Mouse (Mus musculus): ENCODE measurements at regions not wholly inside any gene's neighbourhood (a gene's known extent, or its start where the extent isn't known, plus 50 kb on each side); places are given as distances from the start of the nearest gene placed in this dataset.

DNA sequence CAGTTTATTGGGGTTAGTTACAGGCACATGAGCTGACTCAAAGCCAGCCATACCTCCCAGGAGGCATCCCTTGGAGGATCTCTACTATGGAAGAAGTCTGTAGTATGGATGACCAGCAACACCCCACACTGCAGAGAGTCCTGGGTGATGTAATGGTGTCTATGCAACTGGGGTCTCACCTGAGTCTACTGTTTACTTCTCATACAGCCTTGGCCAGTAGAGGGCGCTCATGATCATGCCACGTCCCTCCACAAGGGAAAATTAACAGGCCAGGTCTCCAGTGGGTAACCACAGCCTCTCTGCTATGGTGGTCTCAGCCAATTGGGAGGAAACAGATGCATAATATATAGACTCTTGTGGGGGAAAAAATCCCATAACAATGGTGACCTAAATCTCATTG, 111.7 kb downstream of the Cdh26 start:
- ATAC-seq (ENCODE audit: insufficient number of reproducible peaks, low FRiP score, low TSS enrichment), result no peak

DNA sequence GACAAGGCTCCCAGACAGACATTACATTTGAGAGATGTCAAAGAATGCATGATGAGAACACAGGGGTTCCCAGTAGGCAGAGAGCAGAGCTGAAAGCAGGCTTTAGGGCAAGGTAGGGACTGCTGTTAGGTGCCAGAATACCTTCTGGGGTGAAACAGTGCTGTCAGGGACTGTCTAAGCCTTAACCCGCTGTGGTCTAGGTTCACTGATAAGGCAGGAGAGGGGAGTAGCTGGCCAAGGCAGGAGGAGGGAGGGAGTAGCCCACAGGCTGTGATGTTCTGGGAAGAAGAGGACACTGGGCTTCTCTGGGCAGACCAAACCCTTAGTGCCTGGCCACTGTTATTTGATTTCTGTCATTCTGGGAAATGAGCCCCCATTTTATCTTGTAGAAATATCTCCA, 114.1 kb downstream of the Cdh26 start:
- ATAC-seq (ENCODE audit: insufficient number of reproducible peaks, low FRiP score, low TSS enrichment), result no peak

- ATAC-seq (ENCODE audit: insufficient number of reproducible peaks, low FRiP score, low TSS enrichment), result 0 out of 2 replicates have a peak, but pooled peaks have one; percentile 31
These were observed 115.4 kb downstream of the Cdh26 start for GRCm38 (mm10) chr2:178545601-178546352.

GRCm38 (mm10) chr2:178546353-178546720, 116.0 kb downstream of the Cdh26 start:
- no peak for ATAC-seq (ENCODE audit: insufficient number of reproducible peaks, low FRiP score, low TSS enrichment)

- ATAC-seq (ENCODE audit: insufficient number of reproducible peaks, low FRiP score, low TSS enrichment), result no peak
These were observed 116.6 kb downstream of the Cdh26 start for GRCm38 (mm10) chr2:178546888-178547287.

DNA sequence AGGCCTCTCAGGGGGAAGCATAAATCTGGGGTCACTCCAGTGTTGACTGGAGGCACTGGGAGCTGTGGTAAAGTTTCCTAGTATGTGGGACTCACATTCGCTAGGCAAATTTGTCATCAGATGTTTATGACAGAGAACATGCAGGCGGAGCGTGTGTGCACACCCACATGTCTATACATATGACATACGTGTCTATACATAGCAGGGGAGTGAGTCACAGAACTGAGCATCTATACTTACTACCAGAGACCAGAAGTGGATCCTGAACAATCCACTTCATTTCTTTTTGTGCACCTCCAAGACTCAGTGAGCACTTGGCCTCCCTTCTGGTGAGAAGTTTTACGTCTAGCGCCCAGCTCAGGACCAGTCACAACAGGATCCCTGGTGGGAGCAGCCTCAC, 118.6 kb downstream of the Cdh26 start:
- no peak for ATAC-seq (ENCODE audit: insufficient number of reproducible peaks, low FRiP score, low TSS enrichment)

GRCm38 (mm10) chr2:178553736-178554135, 123.4 kb downstream of the Cdh26 start:
- no peak for ATAC-seq (ENCODE audit: insufficient number of reproducible peaks, low FRiP score, low TSS enrichment)

DNA sequence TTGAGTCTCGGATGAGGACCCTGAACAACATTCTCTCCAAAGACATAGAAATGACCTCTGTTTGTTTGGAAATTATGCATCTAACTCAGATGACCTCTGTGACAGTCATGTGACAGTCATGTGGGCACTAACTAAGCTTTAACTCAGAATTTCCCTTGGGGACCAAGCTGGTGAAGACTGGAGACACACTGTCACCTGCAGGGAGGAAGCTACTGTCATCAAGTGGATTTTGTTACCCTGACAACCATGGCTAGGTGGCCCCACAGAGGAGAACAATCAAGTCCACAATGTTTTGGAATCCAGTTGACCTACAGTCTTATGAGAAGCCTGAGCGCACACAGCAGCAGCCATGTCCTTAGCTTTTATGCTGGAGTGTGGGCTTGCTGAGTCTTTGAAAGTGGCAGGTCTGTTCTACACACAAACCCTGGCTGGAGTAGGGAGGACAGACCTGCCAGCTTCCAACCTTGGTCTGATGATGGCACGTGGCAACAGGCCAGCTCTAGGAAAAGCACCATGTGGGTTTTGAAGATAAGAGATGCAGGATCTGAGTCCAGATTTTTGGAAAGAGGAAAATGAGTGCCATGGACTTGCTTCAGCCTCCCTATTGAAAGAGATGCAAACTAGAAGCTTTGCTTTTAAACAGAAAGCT, 125.5 kb downstream of the Cdh26 start:
- ATAC-seq (ENCODE audit: insufficient number of reproducible peaks, low FRiP score, low TSS enrichment), result peak; percentile 57

- ATAC-seq (ENCODE audit: insufficient number of reproducible peaks, low FRiP score, low TSS enrichment), result no peak
These were observed 127.6 kb downstream of the Cdh26 start for GRCm38 (mm10) chr2:178557934-178558333.

DNA sequence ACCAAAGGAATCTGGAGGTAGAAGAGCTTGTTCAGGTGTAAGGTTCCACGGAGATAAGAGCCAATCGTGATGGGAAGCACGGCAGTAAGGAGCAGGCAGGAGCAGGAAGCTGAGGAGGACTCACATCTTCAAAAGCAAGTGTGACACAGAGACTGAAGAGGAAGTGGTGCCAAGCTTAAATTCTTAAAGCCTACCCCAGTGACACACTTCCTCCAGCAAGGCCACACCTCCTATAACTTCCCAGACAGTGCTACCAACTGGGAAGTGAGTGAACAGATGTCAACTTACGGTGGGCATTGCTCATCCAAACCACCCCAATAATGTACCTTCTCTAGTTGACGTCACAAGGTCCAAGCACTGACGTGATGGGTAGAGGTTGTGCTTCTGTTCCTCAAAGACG, 133.0 kb downstream of the Cdh26 start:
- no peak for ATAC-seq (ENCODE audit: insufficient number of reproducible peaks, low FRiP score, low TSS enrichment)

DNA sequence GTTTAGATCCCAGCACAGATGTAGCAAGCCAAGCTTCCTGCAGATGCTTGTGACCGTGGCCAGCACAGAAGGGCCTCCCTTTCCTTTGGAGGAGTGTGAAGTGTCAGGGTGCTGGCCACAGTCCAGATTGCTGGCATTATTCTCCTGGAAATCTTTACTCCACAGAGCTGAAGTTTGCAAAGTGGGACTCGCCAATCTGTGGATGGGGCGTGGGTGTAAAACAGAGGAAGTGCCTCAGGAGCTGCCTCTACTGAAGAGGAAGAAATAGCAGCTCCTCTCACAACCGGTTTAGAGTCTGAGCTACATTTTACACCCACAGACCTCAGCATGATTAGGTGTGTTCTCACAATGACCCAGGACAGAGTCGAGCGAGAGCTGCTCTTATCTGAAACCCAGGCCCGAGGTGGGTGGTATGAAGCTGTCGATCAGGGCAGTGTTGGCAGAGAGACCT, 135.1 kb downstream of the Cdh26 start:
- ATAC-seq (ENCODE audit: insufficient number of reproducible peaks, low FRiP score, low TSS enrichment), result no peak

- ATAC-seq (ENCODE audit: insufficient number of reproducible peaks, low FRiP score, low TSS enrichment), result no peak
These were observed 137.2 kb downstream of the Cdh26 start for GRCm38 (mm10) chr2:178567493-178567892.

GRCm38 (mm10) chr2:178572301-178572700, 142.0 kb downstream of the Cdh26 start:
- no peak for ATAC-seq (ENCODE audit: insufficient number of reproducible peaks, low FRiP score, low TSS enrichment)

- ATAC-seq (ENCODE audit: insufficient number of reproducible peaks, low FRiP score, low TSS enrichment), result 0 out of 2 replicates have a peak, but pooled peaks have one; percentile 40
These were observed 144.5 kb downstream of the Cdh26 start for GRCm38 (mm10) chr2:178574859-178575258.

DNA sequence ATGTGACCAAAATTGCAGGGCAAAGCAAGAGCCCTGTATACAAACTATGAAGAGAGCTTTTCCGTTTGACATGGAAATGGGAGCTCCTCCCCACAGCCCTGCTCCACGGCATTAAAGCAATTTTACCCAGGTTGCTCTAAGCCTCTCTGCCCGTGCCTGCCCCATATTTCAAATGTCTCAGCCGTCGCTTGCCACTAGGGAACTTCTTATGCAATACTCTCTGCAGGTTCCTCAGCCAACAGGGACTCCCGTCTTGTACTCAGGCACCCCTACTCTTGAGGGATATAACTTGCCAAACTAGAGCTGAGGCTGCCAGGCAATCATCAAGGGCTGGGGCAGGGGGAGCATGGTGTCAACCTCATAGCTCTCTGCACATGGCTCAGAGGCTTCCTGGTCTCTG, 145.1 kb downstream of the Cdh26 start:
- ATAC-seq (ENCODE audit: insufficient number of reproducible peaks, low FRiP score, low TSS enrichment), result no peak

- ATAC-seq (ENCODE audit: insufficient number of reproducible peaks, low FRiP score, low TSS enrichment), result no peak
These were observed 145.7 kb downstream of the Cdh26 start for GRCm38 (mm10) chr2:178576067-178576466.

DNA sequence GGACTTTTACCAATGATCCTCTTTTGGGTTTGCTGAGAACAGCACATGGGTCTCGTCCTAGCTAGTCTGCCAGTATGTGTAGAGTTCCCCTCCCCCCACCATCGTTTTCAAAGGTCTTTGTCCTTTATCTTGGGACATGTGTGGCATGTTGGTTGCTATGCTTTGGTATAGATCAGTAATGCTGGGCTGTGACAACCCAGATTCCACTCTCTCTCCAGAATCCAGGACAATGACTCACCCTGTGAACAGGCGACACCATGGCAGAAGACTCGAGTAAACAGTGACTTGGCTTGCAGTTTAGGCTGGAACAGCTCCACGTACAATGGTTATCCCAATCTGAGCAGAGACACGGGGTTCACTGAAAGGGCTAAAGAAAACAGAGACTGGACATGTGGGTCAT, 149.2 kb downstream of the Cdh26 start:
- ATAC-seq (ENCODE audit: insufficient number of reproducible peaks, low FRiP score, low TSS enrichment), result no peak

- no peak for ATAC-seq (ENCODE audit: insufficient number of reproducible peaks, low FRiP score, low TSS enrichment)
These were observed 151.0 kb downstream of the Cdh26 start for GRCm38 (mm10) chr2:178581306-178581705.

DNA sequence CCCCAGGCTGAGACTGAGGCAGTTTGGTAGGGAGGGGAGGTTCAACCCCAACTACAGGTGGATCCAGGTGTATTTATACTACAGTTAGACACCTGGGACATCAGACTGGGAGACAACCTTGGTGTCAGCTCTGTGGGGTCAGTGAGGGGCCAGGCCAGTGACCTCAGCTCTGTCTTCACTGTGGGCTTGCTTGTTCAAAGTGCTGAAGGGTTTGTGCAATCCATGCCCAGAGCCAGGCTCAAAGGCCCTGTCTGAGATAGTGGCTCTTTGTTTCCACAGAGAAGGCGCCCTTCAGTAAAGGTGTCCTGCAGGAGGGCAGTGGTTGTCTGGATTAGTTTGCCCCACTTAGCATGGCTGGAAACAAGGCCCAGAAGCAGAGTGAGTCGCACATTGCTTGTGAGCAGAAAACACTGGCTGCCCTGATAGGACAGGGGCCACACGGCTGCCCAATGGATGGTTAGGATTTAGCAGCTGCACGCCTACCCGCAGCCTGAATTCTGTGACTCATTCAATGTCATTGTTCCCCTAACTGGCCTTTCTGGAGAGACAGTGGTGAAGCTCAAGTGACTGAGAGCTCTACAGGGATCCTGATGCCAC, 154.7 kb downstream of the Cdh26 start:
- no peak for ATAC-seq (ENCODE audit: insufficient number of reproducible peaks, low FRiP score, low TSS enrichment)

- ATAC-seq (ENCODE audit: insufficient number of reproducible peaks, low FRiP score, low TSS enrichment), result no peak
These were observed 156.9 kb downstream of the Cdh26 start for GRCm38 (mm10) chr2:178587134-178587636.

DNA sequence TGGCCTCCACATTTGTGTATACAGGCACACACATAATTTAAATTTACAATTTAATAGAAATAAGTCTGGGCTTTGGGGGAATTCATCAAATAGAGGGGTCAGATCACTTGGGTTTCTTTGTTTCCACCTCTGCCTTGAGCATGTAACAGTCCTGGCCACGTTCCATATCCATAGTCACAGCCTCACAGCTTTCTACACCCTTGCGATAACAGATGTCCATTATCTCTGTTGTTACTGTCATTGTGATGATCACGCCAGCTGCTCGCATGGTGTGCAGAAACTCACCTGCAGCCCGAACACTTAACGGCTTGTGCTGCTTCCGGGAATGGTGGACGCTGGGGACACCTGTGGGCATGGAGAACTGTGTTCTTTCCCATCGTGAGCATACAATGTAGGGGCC, 163.4 kb downstream of the Cdh26 start:
- no peak for ATAC-seq (ENCODE audit: insufficient number of reproducible peaks, low FRiP score, low TSS enrichment)

All from cerebellum, adult (tissue).